Mouse (Mus musculus) cerebellum, postnatal 10 days (tissue): ENCODE measurements around the gene Foxp1.

Experiments
- DNase-seq, 2 experiments: peaks; one replicate each; pipeline ENCODE4 v3.0.0; 2021; ENCODE audit warnings: mixed read lengths in 2 of 2

The Foxp1 gene

GRCm38 (mm10) chr6:99350566-99350965, 172.0 kb downstream of the Foxp1 start:
- no peak for DNase-seq

- no peak for DNase-seq
Measured at GRCm38 (mm10) chr6:99350156-99350555, 172.4 kb downstream of the Foxp1 start.

DNA sequence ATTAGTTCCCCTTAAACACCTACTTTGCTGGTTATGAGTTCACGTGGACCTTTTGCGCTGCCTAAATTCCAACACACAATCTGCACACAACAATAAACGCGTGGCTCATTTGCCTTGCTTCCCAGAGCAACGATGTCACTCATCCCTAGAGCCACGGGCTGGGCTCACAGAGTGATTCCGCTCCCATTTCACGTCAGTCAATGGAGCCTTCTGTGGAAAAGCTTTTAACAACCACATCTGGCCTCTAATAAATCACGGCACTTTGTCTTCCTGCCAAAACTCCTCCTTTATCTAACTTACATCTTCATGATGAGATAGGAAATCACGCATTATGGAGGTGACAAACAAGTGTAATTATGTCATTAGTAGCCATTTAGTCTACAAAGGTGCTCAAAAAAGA, 174.7 kb downstream of the Foxp1 start:
- no peak for DNase-seq

- no peak for DNase-seq
Measured at GRCm38 (mm10) chr6:99344966-99345365, 177.6 kb downstream of the Foxp1 start.

DNA sequence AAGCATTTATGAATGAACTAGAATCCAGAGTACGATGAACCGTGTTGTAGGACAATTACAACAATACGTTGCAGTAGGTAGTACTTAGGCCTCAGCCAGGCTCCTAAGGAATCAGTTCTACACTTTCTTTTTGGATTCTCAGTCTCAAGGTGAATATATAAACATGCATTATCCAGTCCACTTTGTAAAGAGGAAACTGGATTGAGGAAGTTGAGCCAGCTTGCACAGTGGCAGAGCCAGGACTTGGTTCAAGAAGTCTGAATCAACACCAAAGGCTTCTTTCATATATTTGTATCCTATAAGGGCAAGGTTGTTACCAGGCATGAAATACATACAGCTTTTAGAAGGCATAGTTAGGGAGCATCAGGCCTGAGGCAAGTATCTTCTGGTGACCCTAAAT, 178.2 kb downstream of the Foxp1 start:
- DNase-seq = no peak

DNA sequence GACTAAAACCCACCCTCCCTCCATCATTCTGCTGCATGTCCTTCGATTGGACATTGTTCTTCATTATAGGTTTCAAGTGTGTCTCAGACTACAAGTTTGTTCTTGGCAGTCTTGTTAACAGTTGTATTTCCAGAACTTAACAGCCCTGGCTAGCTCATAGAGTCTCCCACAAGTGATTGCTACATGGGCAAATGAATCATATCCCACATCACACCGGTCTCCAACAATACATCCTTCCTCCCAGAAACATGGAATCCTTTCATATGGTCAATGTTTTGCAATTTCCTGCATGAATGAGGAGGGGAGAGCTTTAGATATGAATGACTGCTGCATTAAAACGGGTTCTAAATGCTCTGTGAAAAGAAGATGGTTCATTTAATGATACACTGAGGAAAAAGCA, 178.7 kb downstream of the Foxp1 start:
- no peak for DNase-seq

GRCm38 (mm10) chr6:99342416-99342815, 180.1 kb downstream of the Foxp1 start:
- DNase-seq = no peak

DNA sequence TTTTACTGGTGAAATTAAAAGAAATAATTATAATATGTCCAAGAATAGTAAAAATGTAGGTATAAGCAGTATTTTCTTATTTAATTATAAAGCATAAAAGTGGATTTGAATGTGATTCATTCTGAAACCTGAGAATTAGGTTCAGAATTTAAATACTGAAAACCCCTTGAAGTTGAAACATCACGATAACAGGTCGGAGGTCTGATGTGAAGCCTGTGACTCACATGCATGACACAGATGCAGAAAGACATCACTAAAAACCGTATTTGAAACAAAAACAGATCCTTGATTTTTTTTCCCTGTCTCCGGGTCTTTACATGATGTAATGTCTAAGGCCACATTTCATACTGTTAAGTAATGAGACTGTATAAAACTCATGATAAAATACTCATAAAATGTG, 181.6 kb downstream of the Foxp1 start:
- DNase-seq = no peak

- no peak for DNase-seq
Measured at GRCm38 (mm10) chr6:99339986-99340721, 182.4 kb downstream of the Foxp1 start.

- no peak for DNase-seq
Measured at GRCm38 (mm10) chr6:99339343-99339620, 183.2 kb downstream of the Foxp1 start.

- no peak for DNase-seq
Measured at GRCm38 (mm10) chr6:99338593-99339342, 183.8 kb downstream of the Foxp1 start.

DNA sequence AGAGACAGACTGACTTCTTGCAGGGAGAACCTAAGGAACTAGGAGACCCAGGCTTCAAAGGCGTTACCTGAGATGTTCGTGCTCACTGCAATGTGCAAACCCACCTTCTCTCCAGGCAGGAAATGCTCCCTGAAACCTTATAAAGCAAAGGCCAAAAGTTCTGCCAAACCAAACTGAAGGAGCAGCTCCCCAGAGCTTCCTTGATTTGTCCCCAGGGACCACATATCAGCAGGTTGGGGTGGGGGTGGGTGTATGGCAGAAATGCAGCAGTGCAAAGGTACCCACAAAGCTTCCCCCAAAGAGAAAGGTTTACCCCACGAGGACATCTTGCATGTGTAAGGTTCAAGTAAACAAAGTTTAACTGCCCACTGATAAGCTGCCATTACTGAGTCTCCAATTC, 184.3 kb downstream of the Foxp1 start:
- no peak for DNase-seq

GRCm38 (mm10) chr6:99337575-99337974, 184.9 kb downstream of the Foxp1 start:
- no peak for DNase-seq

DNA sequence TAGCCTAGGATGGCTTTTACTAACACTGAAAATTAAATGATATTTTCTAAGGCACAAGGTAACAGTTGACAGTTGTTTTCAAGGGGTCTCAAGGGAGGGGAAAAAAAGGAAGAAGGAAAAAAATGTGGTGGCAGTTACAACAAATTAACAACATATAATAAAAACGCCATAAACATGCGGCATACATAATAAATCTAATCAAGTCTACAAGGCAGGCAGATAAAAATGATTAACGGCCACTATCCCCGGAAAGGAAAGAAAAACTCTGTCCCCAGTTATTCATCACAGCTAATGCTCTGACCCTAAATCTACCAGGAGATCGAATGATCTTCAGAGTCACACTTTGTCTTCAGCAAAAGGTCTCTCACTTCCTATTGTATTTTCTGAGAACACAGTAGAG, 186.3 kb downstream of the Foxp1 start:
- DNase-seq = no peak

DNA sequence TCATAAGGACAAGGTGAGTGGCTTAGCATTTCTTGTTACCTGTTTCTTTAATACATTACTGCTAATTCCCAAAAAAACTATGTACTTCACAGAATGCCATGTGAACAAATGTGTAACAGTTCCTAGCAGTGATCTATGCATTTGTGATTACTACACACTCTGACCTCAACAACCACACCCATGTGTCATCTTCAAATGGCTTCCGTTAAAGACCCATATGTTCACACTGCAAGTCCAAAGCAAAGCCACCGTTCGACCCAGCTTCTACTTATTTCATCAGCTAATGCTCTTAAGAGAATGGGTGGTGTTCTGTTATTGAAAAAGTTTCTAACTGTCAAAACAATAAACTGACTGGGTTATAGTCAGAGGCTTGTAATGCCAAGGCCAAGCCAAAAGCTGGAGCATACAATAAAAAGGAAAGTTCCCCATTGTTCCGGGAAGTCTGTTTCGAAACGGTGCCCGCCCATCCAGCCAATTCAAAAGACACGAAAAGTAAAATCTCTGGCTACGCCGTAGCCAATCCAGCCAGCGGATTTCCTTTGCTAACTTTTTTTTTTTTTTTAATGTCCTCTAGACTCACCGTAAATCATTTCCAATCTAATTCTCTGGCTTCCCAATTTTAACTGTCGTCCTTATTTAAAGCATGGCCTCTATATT, 187.2 kb downstream of the Foxp1 start:
- no peak for DNase-seq

- DNase-seq = no peak
Measured at GRCm38 (mm10) chr6:99334255-99334654, 188.3 kb downstream of the Foxp1 start.

DNA sequence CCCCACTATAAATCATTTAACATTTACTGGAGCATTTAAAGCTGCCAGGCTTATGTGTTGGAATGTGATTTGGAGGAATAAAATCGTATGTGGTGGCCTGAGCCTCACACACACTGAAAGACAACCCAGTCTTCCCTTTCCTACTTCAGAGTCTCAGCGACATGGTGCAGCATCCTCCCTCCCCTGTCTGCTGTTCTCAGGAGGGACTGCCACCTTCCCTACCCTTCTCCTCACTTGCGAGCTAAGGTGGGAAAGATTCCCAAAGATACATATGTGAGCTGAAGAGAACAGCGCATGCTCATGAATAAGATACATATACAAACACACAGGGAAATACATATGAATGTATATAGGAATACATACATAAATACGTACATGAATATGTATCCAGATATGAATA, 189.4 kb downstream of the Foxp1 start:
- DNase-seq = no peak

GRCm38 (mm10) chr6:99330169-99330568, 192.4 kb downstream of the Foxp1 start:
- DNase-seq = no peak

DNA sequence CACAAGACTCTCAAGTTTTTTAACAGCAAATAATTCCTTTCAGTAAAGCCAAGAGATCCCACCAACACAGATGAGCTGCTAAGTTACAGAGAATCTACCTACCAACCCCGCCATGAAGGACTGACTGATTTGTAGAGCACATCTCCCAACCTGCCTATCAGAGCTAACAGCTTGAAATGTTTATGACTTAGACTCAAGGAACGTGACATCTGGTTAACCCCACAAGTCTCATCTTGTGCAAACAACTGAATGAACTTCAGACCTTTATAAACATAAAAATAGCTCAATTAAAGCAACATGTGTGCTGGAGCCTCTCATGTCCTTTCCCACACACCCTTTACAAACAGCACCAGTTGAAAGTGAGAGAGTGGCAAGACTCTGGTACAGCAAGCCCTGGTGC, 193.9 kb downstream of the Foxp1 start:
- no peak for DNase-seq

DNA sequence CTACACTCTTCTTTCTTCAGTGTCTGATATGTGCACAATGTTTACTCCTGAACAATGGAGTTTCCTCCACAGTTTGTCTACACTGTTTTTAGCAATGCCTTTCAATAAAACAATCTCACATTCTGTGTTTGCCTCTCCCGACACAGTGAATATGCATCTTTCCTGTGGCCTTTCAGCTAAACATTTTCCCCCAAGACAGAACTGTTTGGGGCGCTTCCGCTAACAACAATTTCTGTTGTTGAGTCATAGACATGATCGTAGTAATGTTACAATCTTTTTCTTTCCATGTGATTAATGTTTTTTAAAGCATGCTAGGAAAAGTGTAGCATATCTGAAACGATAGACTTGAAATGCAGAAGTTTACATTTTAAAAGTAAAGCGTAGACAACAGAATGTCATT, 194.4 kb downstream of the Foxp1 start:
- DNase-seq = no peak

- peak; percentile 31 to 59 for DNase-seq
Measured at GRCm38 (mm10) chr6:99327721-99328120, 194.8 kb downstream of the Foxp1 start.

DNA sequence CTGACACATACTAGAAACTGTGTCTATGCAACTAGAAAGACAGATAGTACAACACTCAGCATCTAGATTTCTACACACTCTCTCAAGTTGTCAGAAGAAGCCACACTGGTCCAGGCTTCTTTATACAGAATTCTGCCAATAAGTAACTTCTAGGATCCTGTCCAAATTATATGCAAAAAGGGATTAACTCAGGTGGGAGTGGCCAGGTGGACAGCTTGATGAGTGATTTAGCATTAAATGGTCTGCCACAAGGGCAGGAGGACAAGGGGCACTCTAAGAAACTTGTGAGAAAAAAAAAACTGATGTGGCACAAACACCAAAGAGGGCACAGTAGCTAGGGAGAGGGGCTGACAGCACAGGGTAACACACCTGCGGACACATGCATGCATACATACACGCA, 196.6 kb downstream of the Foxp1 start:
- no peak for DNase-seq

DNA sequence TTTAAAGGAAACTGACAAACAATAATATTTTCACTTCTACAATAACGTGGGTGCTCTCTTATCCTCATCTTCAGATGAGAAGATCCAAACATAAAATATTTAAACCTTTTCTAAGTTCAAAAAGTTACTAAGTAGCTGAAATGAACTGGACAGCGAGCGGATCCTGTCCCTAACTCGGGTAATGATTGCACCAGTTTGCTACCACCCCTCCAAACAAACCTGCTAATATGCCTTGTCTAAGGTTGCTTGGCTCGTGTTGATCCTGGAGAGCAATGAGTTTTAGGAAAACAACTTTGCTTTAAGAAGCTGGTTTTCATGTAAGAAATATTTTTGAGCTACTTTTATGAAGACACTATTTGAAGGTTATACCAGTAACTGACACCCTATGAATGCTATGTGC, 197.1 kb downstream of the Foxp1 start:
- DNase-seq = no peak
